Mouse (Mus musculus) spleen, adult 2 months (tissue): ENCODE measurements at regions not wholly inside any gene's neighbourhood (a gene's known extent, or its start where the extent isn't known, plus 50 kb on each side); places are given as distances from the start of the nearest gene placed in this dataset.

Experiments used
- CTCF ChIP-seq: fragments of 200-500 bp; IDR thresholded peaks from 2 replicates; pipeline ENCODE4 v1.5.1; 2011; ENCODE audit warnings: mild to moderate bottlenecking, inconsistent platforms; ENCODE audit not compliant: insufficient read depth, insufficient read length, insufficient replicate concordance; ENCODE audit errors: extremely low read depth
- POLR2A ChIP-seq: fragments of 200-500 bp; IDR thresholded peaks from 2 replicates; pipeline ENCODE4 v1.6.1; 2011; ENCODE audit warnings: low read depth, low read length, inconsistent platforms

- no peak for TF ChIP-seq CTCF
- TF ChIP-seq POLR2A = no peak
These were observed 90.3 kb upstream of the Kdm8 start for GRCm38 (mm10) chr7:125354211-125354610.
